Mouse (Mus musculus) small intestine, adult 2 months (tissue): ENCODE measurements around the gene Zfp507.

ENCODE experiments used
- CTCF ChIP-seq: fragments of 200-500 bp; IDR thresholded peaks from 2 replicates; pipeline ENCODE4 v1.5.1; 2012; ENCODE audit warnings: low read depth, mild to moderate bottlenecking, control low read depth, inconsistent platforms, low read length, moderate library complexity, mixed read lengths; ENCODE audit not compliant: insufficient replicate concordance, insufficient read length; ENCODE audit errors: extremely low read depth
- POLR2A ChIP-seq: fragments of 200-500 bp; IDR thresholded peaks from 2 replicates; pipeline ENCODE4 v1.6.1; 2012; ENCODE audit warnings: low read depth, mild to moderate bottlenecking, control low read depth, inconsistent platforms, low read length, moderate library complexity

DNA sequence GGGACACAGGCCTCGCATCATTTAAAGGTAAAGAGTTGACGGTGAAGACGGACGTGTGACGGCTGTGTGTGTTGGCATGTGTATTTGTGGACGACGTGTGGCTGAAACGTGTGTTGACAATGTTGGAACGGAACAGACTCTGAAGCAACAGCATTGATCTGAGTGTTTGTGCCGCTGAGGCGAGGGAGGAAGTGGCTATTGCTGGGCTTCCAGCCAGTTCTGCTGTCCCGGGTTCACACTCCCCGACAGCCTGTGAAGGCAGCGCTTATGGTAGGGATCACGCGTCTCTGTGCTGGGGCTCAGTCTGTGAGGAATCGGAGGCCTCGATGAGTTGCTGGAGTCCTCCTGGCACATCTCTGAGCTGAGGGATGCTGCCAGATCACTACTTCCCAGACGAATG lies 34.0 kb upstream of the Zfp507 start:
- no peak for TF ChIP-seq CTCF
- TF ChIP-seq POLR2A, result no peak
